Mouse (Mus musculus): ENCODE results near the gene Gm43302. TPM values are rescaled to one million over a fixed set of nuclear protein-coding genes. Genes with fewer than 3 reads are reported as not detected.

Gene Gm43302
- 0.50 TPM for polyA plus RNA-seq (2014; fragmentation: Illumina TruSeq; extraction: RNeasy Lipid Tissue Mini Kit (QIAGEN cat#74804); ENCODE audit: low read depth, low replicate concordance)

DNA sequence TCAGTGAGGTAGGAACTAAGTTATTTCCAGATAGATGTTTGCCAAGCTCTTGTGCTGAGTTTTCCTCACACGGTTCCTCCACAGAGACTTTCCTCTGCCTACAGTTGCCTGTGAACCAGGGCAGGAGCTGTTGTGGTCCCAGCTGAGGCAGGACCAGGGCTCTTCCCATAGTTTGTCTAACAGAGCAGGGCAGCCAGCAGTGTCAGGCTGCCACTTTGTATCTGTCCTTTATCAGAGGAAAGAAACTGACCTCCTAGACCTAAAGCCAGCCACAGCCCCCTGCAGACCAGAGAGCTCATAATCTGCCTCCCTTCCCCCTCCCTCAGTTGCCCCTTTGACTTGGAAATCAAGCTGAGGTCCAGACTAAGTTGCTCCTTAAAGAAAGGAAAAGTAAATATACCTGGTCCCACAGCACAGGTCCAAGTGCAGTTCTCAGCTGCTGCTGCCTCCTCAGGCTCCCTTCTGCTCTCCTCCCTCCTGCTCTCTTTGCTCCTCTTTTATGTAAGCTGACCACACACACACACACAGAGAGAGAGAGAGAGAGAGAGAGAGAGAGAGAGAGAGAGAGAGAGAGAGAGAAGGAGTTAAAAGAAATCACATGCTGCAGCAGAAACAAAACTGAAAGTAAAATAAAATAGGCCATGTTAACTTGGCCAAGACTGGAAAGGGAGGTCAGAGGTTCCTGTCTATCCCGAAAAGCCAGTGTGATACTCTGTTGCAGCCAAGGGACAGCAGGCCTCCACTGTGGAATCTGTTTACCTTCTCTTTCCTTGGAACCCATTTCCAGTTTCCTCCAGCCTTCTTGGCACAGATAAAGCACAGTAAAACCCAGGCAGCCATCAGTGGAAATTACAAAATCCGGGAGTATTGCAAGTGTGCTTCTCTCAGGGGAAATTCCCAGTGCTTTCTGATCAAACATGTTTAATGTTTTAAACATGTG, at the start of gene Gm43302, which contains the start of gene Gbp6:
Gene Gm43302 (minus strand): TSS at position 470 of the 940 bp plus-strand sequence.
Gene Gbp6 (minus strand): TSS at position 473 of the 940 bp plus-strand sequence.

GRCm38 (mm10) chr5:105239483-105240047, 53.9 kb downstream of the Gm43302 start, which contains the start of gene Gbp10:
Gbp10 (minus strand) TSS chr5:105239533.

Other genes with a start within 250 kb of the Gm43302 start
- gene Gbp9, start 154.2 kb downstream of the Gm43302 start, polyA plus RNA-seq (2014; fragmentation: Illumina TruSeq; extraction: RNeasy Lipid Tissue Mini Kit (QIAGEN cat#74804); ENCODE audit: low read depth, low replicate concordance), result 13.0 TPM
- gene Gbp8, start 154.2 kb downstream of the Gm43302 start, polyA plus RNA-seq (2014; fragmentation: Illumina TruSeq; extraction: RNeasy Lipid Tissue Mini Kit (QIAGEN cat#74804); ENCODE audit: low read depth, low replicate concordance), result 2.9 TPM
- 14.3 TPM for gene Gbp4, start 154.1 kb downstream of the Gm43302 start, polyA plus RNA-seq (2014; fragmentation: Illumina TruSeq; extraction: RNeasy Lipid Tissue Mini Kit (QIAGEN cat#74804); ENCODE audit: low read depth, low replicate concordance)
- 2.8 TPM for gene Gbp10, start 54.2 kb downstream of the Gm43302 start, polyA plus RNA-seq (2014; fragmentation: Illumina TruSeq; extraction: RNeasy Lipid Tissue Mini Kit (QIAGEN cat#74804); ENCODE audit: low read depth, low replicate concordance)
- 13.2 TPM for gene Gbp6, start within 50 bp of the Gm43302 start, polyA plus RNA-seq (2014; fragmentation: Illumina TruSeq; extraction: RNeasy Lipid Tissue Mini Kit (QIAGEN cat#74804); ENCODE audit: low read depth, low replicate concordance)
- 12.3 TPM for gene Lrrc8b, start 122.1 kb upstream of the Gm43302 start, polyA plus RNA-seq (2014; fragmentation: Illumina TruSeq; extraction: RNeasy Lipid Tissue Mini Kit (QIAGEN cat#74804); ENCODE audit: low read depth, low replicate concordance)
- 13.3 TPM for gene Lrrc8c, start 225.7 kb upstream of the Gm43302 start, polyA plus RNA-seq (2014; fragmentation: Illumina TruSeq; extraction: RNeasy Lipid Tissue Mini Kit (QIAGEN cat#74804); ENCODE audit: low read depth, low replicate concordance)

All from adipose tissue, adult 10 weeks (tissue).